Mouse (Mus musculus) layer of hippocampus, postnatal 36 days (tissue): Measurements from ENCODE around the gene Naa20. TPM values are rescaled to one million over a fixed set of nuclear protein-coding genes. Genes with fewer than 3 reads are reported as not detected.

Experiments used
- DNase-seq, 2 experiments: peaks; one replicate each; pipeline ENCODE4 v3.0.0; 2022
- microRNA-seq, 2 experiments: library from miRNA; unstranded; fragments of <30 nt; microRNA quantifications; one replicate each; pipeline ENCODE4 v1.2.0; 2021
- total RNA-seq, 2 experiments: library from RNA; stranded (reverse); gene quantifications; 2 replicates each; pipeline ENCODE4 v1.2.3; 2021

The Naa20 gene
- total RNA-seq, 2 experiments from 2014 or later = 66.0 to 70.9 TPM

- no peak for DNase-seq
These were observed 50.8 kb downstream of the Naa20 start for GRCm38 (mm10) chr2:145952726-145953125.

GRCm38 (mm10) chr2:145955844-145956243 is 53.9 kb downstream of the Naa20 start:
- no peak for DNase-seq

GRCm38 (mm10) chr2:145956318-145956717 is 54.4 kb downstream of the Naa20 start:
- no peak for DNase-seq

- no peak for DNase-seq
These were observed 55.6 kb downstream of the Naa20 start for GRCm38 (mm10) chr2:145957450-145957849.

- no peak for DNase-seq
These were observed 56.2 kb downstream of the Naa20 start for GRCm38 (mm10) chr2:145958097-145958496.

GRCm38 (mm10) chr2:145958551-145958950 is 56.7 kb downstream of the Naa20 start:
- DNase-seq = no peak

- DNase-seq = no peak
These were observed 60.0 kb downstream of the Naa20 start for GRCm38 (mm10) chr2:145961861-145962260.

Small RNA genes lying within 50 kb of the gene (microRNA-seq; reads per million reads assigned to microRNA genes)
- 0 reads per million in 2 experiments for gene Gm25026

Other genes starting within 250 kb of the Naa20 start
- gene Rin2, start 226.9 kb upstream of the Naa20 start, total RNA-seq = 10 to 100 TPM; 22.3 to 40.7 TPM
- 1 to 10 TPM; 1.7 to 2.0 TPM for gene Cfap61, start 32.7 kb downstream of the Naa20 start, total RNA-seq
- 10 to 100 TPM; 19.2 to 21.5 TPM for gene Crnkl1, start 32.9 kb downstream of the Naa20 start, total RNA-seq